Mouse (Mus musculus) CH12.LX (cell line): ENCODE results near the gene Slc22a5. TPM values are rescaled to one million over a fixed set of nuclear protein-coding genes. Genes with fewer than 3 reads are reported as not detected.

Source experiments
- DNase-seq: peaks from one replicate; pipeline ENCODE4 v3.0.0-alpha.2; 2013; ENCODE audit errors: extremely low read depth
- H3K27ac ChIP-seq: 2 replicates; pipeline ENCODE4 v1.5.1; 2012; ENCODE audit warnings: low read depth, mild to moderate bottlenecking, control low read depth, moderate library complexity; ENCODE audit not compliant: insufficient read depth
- H3K27me3 ChIP-seq: replicated peaks from 2 replicates; pipeline ENCODE3; 2012; ENCODE audit warnings: inconsistent platforms
- H3K36me3 ChIP-seq, 2 experiments: replicated peaks in 1 of 2; 2 replicates each; pipeline versions ENCODE3 to v1.6.1; 2012; ENCODE audit warnings: inconsistent platforms in 1 of 2, low read length in 1 of 2, mild to moderate bottlenecking in 1 of 2, mixed read lengths in 1 of 2, moderate library complexity in 1 of 2; ENCODE audit not compliant: control insufficient read depth in 1 of 2, insufficient read depth in 1 of 2
- H3K4me1 ChIP-seq, 2 experiments: 2 replicates each; pipeline ENCODE4 v1.6.1; 2012; ENCODE audit warnings: inconsistent platforms in 1 of 2, moderate library complexity in 1 of 2; ENCODE audit not compliant: insufficient read depth in 2 of 2, control insufficient read depth in 1 of 2
- H3K4me2 ChIP-seq: 2 replicates; pipeline ENCODE4 v1.6.1; 2012; ENCODE audit warnings: low read depth, mild to moderate bottlenecking, control low read depth; ENCODE audit not compliant: poor library complexity, insufficient read depth, severe bottlenecking
- H3K4me3 ChIP-seq, 3 experiments: fragments of 150-350 bp in 1 of 3; sonication (generic) in 1 of 3; replicated peaks in 1 of 3; 2 replicates each; pipeline versions ENCODE3 to v1.5.1; 2011 to 2012; ENCODE audit warnings: low read depth in 2 of 3, low read length in 2 of 3, mild to moderate bottlenecking in 2 of 3, moderate library complexity in 2 of 3, control low read depth in 1 of 3, improper control_type of control experiment in 1 of 3, inconsistent platforms in 1 of 3, mixed read lengths in 1 of 3; ENCODE audit not compliant: poor library complexity in 1 of 3
- H3K79me2 ChIP-seq: replicated peaks from 2 replicates; pipeline ENCODE4 v1.6.1; 2012; ENCODE audit warnings: mild to moderate bottlenecking, moderate library complexity; ENCODE audit not compliant: control insufficient read depth, poor library complexity, insufficient read depth, severe bottlenecking; ENCODE audit errors: extremely low read depth
- H3K9ac ChIP-seq: 2 replicates; pipeline ENCODE4 v1.6.1; 2012; ENCODE audit warnings: low read depth, mild to moderate bottlenecking, control low read depth, moderate library complexity; ENCODE audit not compliant: insufficient read depth
- H3K9me3 ChIP-seq: replicated peaks from 2 replicates; pipeline ENCODE3; 2012; ENCODE audit warnings: low read length, inconsistent platforms, mixed read lengths
- BHLHE40 ChIP-seq: IDR thresholded peaks from 2 replicates; pipeline ENCODE4 v1.6.1; 2011; ENCODE audit warnings: mild to moderate bottlenecking, low read depth, low read length, improper control_type of control experiment
- CHD1 ChIP-seq: IDR thresholded peaks from 2 replicates; pipeline ENCODE4 v1.6.1; 2012; ENCODE audit warnings: low read depth, low read length, improper control_type of control experiment, inconsistent platforms
- ELF1 ChIP-seq: IDR thresholded peaks from 2 replicates; pipeline ENCODE4 v1.6.1; 2014; ENCODE audit warnings: low read depth, mild to moderate bottlenecking, inconsistent platforms, low read length, improper control_type of control experiment
- EP300 ChIP-seq: IDR thresholded peaks from 2 replicates; pipeline ENCODE4 v1.6.1; 2011; ENCODE audit warnings: low read length, improper control_type of control experiment
- ETS1 ChIP-seq: conservative IDR thresholded peaks from 2 replicates; pipeline ENCODE4 v1.6.1; 2012; ENCODE audit warnings: low read depth, mild to moderate bottlenecking, inconsistent platforms, low read length, improper control_type of control experiment, moderate library complexity
- HCFC1 ChIP-seq: IDR thresholded peaks from 2 replicates; pipeline ENCODE4 v1.6.1; 2012; ENCODE audit warnings: low read depth, mild to moderate bottlenecking, inconsistent platforms, low read length, improper control_type of control experiment
- IRF4 ChIP-seq: IDR thresholded peaks from 2 replicates; pipeline ENCODE4 v1.6.1; 2014; ENCODE audit warnings: low read depth, mild to moderate bottlenecking, inconsistent platforms, low read length, improper control_type of control experiment
- JUND ChIP-seq: conservative IDR thresholded peaks from 2 replicates; pipeline ENCODE4 v1.6.1; 2011; ENCODE audit warnings: low read depth, low read length, improper control_type of control experiment
- KAT2A ChIP-seq: IDR thresholded peaks from 2 replicates; pipeline ENCODE4 v1.6.1; 2012; ENCODE audit warnings: low read length, improper control_type of control experiment, inconsistent platforms; ENCODE audit not compliant: insufficient replicate concordance
- MAFK ChIP-seq: IDR thresholded peaks from 2 replicates; pipeline ENCODE4 v1.6.1; 2011; ENCODE audit warnings: low read length, improper control_type of control experiment; ENCODE audit not compliant: insufficient replicate concordance
- MAX ChIP-seq: IDR thresholded peaks from 2 replicates; pipeline ENCODE4 v1.6.1; 2011; ENCODE audit warnings: low read length, improper control_type of control experiment
- MEF2A ChIP-seq: IDR thresholded peaks from 2 replicates; pipeline ENCODE4 v1.6.1; 2014; ENCODE audit warnings: low read depth, mild to moderate bottlenecking, inconsistent platforms, low read length, improper control_type of control experiment, borderline replicate concordance
- MXI1 ChIP-seq: IDR thresholded peaks from 2 replicates; pipeline ENCODE4 v1.6.1; 2011; ENCODE audit warnings: mild to moderate bottlenecking, low read depth, low read length, improper control_type of control experiment
- MYC ChIP-seq: IDR thresholded peaks from 2 replicates; pipeline ENCODE4 v1.6.1; 2011; ENCODE audit warnings: low read depth, mild to moderate bottlenecking, improper control_type of control experiment, low read length
- NELFE ChIP-seq: IDR thresholded peaks from 2 replicates; pipeline ENCODE4 v1.6.1; 2011; ENCODE audit warnings: low read depth, low read length, improper control_type of control experiment
- NRF1 ChIP-seq: IDR thresholded peaks from 2 replicates; pipeline ENCODE4 v1.6.1; 2014; ENCODE audit warnings: low read depth, mild to moderate bottlenecking, inconsistent platforms, low read length, improper control_type of control experiment, moderate library complexity
- PAX5 ChIP-seq: IDR thresholded peaks from 2 replicates; pipeline ENCODE4 v1.6.1; 2012; ENCODE audit warnings: low read length, inconsistent platforms, mixed read lengths
- POLR2A ChIP-seq: IDR thresholded peaks from 2 replicates; pipeline ENCODE4 v1.6.1; 2011; ENCODE audit warnings: low read depth, mild to moderate bottlenecking, improper control_type of control experiment, low read length
- POLR2AphosphoS2 ChIP-seq: IDR thresholded peaks from 2 replicates; pipeline ENCODE4 v1.6.1; 2011; ENCODE audit warnings: low read depth, low read length, improper control_type of control experiment
- RCOR1 ChIP-seq: conservative IDR thresholded peaks from 2 replicates; pipeline ENCODE4 v1.6.1; 2012; ENCODE audit warnings: low read depth, mild to moderate bottlenecking, inconsistent platforms, low read length, improper control_type of control experiment
- SIN3A ChIP-seq: IDR thresholded peaks from 2 replicates; pipeline ENCODE4 v1.6.1; 2012; ENCODE audit warnings: low read length, improper control_type of control experiment, inconsistent platforms
- TBP ChIP-seq: conservative IDR thresholded peaks from 2 replicates; pipeline ENCODE4 v1.6.1; 2011; ENCODE audit warnings: low read depth, low read length, improper control_type of control experiment
- UBTF ChIP-seq: IDR thresholded peaks from 2 replicates; pipeline ENCODE4 v1.6.1; 2012; ENCODE audit warnings: low read depth, mild to moderate bottlenecking, inconsistent platforms, low read length, improper control_type of control experiment, moderate library complexity
- USF1 ChIP-seq: IDR thresholded peaks from 2 replicates; pipeline ENCODE4 v1.6.1; 2014; ENCODE audit warnings: low read depth, mild to moderate bottlenecking, inconsistent platforms, low read length, improper control_type of control experiment
- USF2 ChIP-seq: conservative IDR thresholded peaks from 2 replicates; pipeline ENCODE4 v1.6.1; 2011; ENCODE audit warnings: low read depth, low read length, improper control_type of control experiment
- ZC3H11A ChIP-seq: IDR thresholded peaks from 2 replicates; pipeline ENCODE4 v1.6.1; 2012; ENCODE audit warnings: low read depth, mild to moderate bottlenecking, inconsistent platforms, low read length, improper control_type of control experiment
- ZKSCAN1 ChIP-seq: IDR thresholded peaks from 2 replicates; pipeline ENCODE4 v1.6.1; 2012; ENCODE audit warnings: low read depth, inconsistent platforms, low read length, improper control_type of control experiment, borderline replicate concordance
- ZMIZ1 ChIP-seq: IDR thresholded peaks from 2 replicates; pipeline ENCODE4 v1.6.1; 2012; ENCODE audit warnings: low read depth, mild to moderate bottlenecking, inconsistent platforms, low read length, improper control_type of control experiment
- ZNF384 ChIP-seq: IDR thresholded peaks from 2 replicates; pipeline ENCODE4 v1.6.1; 2012; ENCODE audit warnings: low read depth, low read length, improper control_type of control experiment, inconsistent platforms
- dilution Hi-C: fragments of 300-500 bp; cut with MboI; formaldehyde crosslinking; loops from 2 replicates; pipeline ENCODE4 v1.14.3; 2020; ENCODE audit warnings: low sequenced_read_pairs; ENCODE audit not compliant: extremely low pct_unique_long_range_greater_than_20kb, extremely low pct_ligation_motif_present
- in situ Hi-C: fragments of 300-500 bp; cut with MboI; formaldehyde crosslinking; loops from 3 replicates; pipeline ENCODE4 v1.14.3; 2019; ENCODE audit warnings: low sequenced_read_pairs, low pct_ligation_motif_present, low pct_unique_long_range_greater_than_20kb, mixed read lengths
- polyA plus RNA-seq: library from polyadenylated mRNA; unstranded; fragments of >175 nt; gene quantifications from 2 replicates; pipeline ENCODE4 v1.2.1, GENCODE M21; 2012; ENCODE audit warnings: low read depth; ENCODE audit not compliant: insufficient read length
- total RNA-seq, 2 experiments: library from RNA; depleted of rRNA; stranded (reverse); fragments of 300-350 nt in 1 of 2; fragments of >200 nt in 1 of 2; gene quantifications; 2 replicates each; pipeline ENCODE4 v1.2.3; 2012 to 2014

Gene Slc22a5
- total and polyA plus RNA-seq, 3 experiments: 5.6 to 6.7 (median 6.2) TPM

DNA sequence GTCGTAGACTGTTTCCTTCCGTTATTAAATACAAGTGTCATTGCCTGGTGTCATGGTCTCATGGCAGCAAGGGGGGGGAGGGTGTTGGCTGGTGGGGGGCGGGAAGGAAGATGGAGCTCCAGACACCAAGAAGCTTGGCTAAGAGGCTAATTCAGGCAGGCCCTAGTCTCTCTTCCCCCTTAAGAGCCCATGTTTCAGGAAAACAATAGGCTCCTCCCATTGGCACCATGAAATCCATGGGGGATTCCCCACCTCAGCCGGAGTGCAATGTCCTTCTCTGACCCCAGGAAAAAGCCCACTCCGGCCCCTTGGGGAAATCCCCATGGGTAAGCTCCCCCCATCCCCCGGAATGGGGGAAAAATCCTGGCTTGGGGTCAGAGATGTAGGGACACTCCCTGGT lies 72.7 kb downstream of the Slc22a5 start (continued):
- TF ChIP-seq MEF2A (peak; percentile 91), ETS1 (peak; percentile 90)

DNA sequence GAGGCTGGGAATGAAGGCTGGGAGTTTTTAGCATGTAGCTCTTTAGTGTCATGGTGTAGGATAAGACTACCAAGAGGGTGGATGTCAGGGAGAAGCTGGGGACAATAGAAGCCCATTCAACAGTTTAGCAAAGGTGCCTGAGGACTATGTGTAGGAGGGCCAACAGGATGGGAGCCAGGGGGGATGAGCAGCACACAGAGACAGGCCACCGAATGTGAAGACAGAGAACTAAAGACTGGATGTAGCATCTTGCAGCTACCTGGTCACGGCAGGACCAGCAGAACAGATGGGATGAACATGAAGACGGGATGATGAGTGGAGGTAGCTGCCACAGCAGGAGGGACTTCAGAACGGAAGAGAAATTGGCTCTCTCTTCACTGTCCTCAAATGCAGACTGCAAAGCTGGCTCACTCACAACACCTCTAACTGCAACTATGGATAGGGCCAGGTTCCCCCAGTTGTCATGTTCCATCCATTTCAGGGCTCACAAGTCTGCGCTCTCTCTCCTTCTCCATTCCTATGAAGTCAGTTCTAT lies 74.6 kb downstream of the Slc22a5 start:
- TF ChIP-seq MYC: no peak
- TF ChIP-seq PAX5: no peak
- no peak for TF ChIP-seq ZKSCAN1
- no peak for TF ChIP-seq USF1
- TF ChIP-seq ZNF384: no peak
- TF ChIP-seq IRF4: no peak
- TF ChIP-seq POLR2A: no peak
- no peak for TF ChIP-seq UBTF
- no peak for TF ChIP-seq CHD1
- TF ChIP-seq BHLHE40: no peak
- dilution Hi-C loops (no loop called here), in situ Hi-C loops (no loop called here)
- Histone ChIP-seq H3K4me3 (no peak overlapping the region), H3K4me2 (no peak overlapping the region), H3K9ac (no peak overlapping the region), H3K36me3 (no peaks in the 10 kb centered on the region), H3K9me3 (no peaks in the 10 kb centered on the region), H3K27ac (no peak overlapping the region), H3K27me3 (no peaks in the 10 kb centered on the region), H3K4me1 (peaks cover 53 to 79% of the 10 kb centered on the region in 2 experiments), H3K79me2 (no peaks in the 10 kb centered on the region)
- DNase-seq: no peak

DNA sequence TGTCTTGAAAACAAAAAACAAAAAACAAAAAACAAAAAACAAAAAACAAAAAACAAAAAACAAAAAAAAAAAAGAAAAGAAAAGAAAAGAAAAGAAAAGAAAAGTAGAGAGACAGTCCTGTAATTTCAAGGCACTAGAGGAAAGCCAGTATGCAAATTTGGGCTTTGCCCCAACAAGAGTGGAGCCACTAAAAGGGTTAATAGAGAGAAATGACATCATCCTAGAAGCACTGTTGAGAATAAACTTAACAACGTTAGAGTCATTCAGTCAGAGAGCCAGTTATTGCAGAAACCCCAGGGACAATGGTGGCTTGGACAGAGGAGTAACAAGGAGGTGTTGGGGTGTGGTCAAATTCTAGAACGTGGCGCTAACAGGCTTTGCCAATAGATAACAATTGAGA lies 76.7 kb downstream of the Slc22a5 start:
- H3K27ac ChIP-seq: 0 out of 2 replicates have a peak overlapping the region, but pooled peaks have one; percentile 25
- dilution Hi-C loops: no loop called here
- TF ChIP-seq MEF2A (peak; percentile 95), KAT2A (0 out of 2 replicates have a peak, but pooled peaks have one; percentile 22), NELFE (no peak), MAFK (peak; percentile 68), TBP (0 out of 2 replicates have a peak, but pooled peaks have one; percentile 16), ZMIZ1 (no peak), ZC3H11A (no peak), HCFC1 (peak; percentile 46), EP300 (peak; percentile 93), POLR2AphosphoS2 (no peak), JUND (peak; percentile 99), ZKSCAN1 (peak; percentile 32; the same call in 1 of the 2 replicates), ETS1 (peak; percentile 87), MYC (peak; percentile 78; the same call in 1 of the 2 replicates), ELF1 (peak; percentile 27; the same call in 1 of the 2 replicates), MXI1 (peak; percentile 50; the same call in 1 of the 2 replicates), NRF1 (no peak), POLR2A (peak; percentile 34; the same call in 1 of the 2 replicates), SIN3A (0 out of 2 replicates have a peak, but pooled peaks have one; percentile 62), MAX (peak; percentile 67), UBTF (no peak), RCOR1 (0 out of 2 replicates have a peak, but pooled peaks have one; percentile 73), IRF4 (peak; percentile 92), USF2 (no peak)

More for the DNA sequence above, 76.7 kb downstream of the Slc22a5 start:
- Histone ChIP-seq H3K36me3 (no peaks in the 10 kb centered on the region), H3K9ac (no peak overlapping the region), H3K79me2 (no peaks in the 10 kb centered on the region), H3K4me3 (no peak overlapping the region), H3K4me1 (peaks cover 51 to 79% of the 10 kb centered on the region in 2 experiments), H3K27me3 (no peaks in the 10 kb centered on the region), H3K9me3 (no peaks in the 10 kb centered on the region), H3K4me2 (no peak overlapping the region)
- in situ Hi-C loops: no loop called here
- DNase-seq: peak; percentile 78
